Mouse (Mus musculus) MEL (cell line): ENCODE data around the gene Slamf7. TPM values are rescaled to one million over a fixed set of nuclear protein-coding genes. Genes with fewer than 3 reads are reported as not detected.

Experiments
- DNase-seq: peaks from one replicate; pipeline ENCODE4 v3.0.0; 2011; ENCODE audit warnings: low read depth, low spot score
- H3K27ac ChIP-seq: 2 replicates; pipeline ENCODE4 v1.5.1; 2012; ENCODE audit warnings: low read depth, mild to moderate bottlenecking, control low read depth, low read length, moderate library complexity; ENCODE audit not compliant: control insufficient read depth
- H3K27me3 ChIP-seq, 2 experiments: fragments of 150-350 bp in 1 of 2; sonication (generic) in 1 of 2; 2 replicates each; pipeline ENCODE4 v1.6.1; 2012; ENCODE audit warnings: low read length in 2 of 2, mild to moderate bottlenecking in 2 of 2, improper control_type of control experiment in 1 of 2, moderate library complexity in 1 of 2; ENCODE audit not compliant: insufficient read depth in 2 of 2, control insufficient read depth in 1 of 2
- H3K36me3 ChIP-seq, 2 experiments: 2 replicates each; pipeline ENCODE4 v1.6.1; 2012 to 2014; ENCODE audit warnings: low read length in 2 of 2, improper control_type of control experiment in 1 of 2, inconsistent platforms in 1 of 2, mild to moderate bottlenecking in 1 of 2; ENCODE audit not compliant: insufficient read depth in 2 of 2, control insufficient read depth in 1 of 2
- H3K4me1 ChIP-seq, 2 experiments: fragments of 150-350 bp in 1 of 2; sonication (generic) in 1 of 2; 2 replicates each; pipeline ENCODE4 v1.6.1; 2012; ENCODE audit warnings: low read length in 2 of 2, improper control_type of control experiment in 1 of 2, mild to moderate bottlenecking in 1 of 2; ENCODE audit not compliant: insufficient read depth in 2 of 2, control insufficient read depth in 1 of 2
- H3K4me3 ChIP-seq, 2 experiments: fragments of 150-350 bp in 1 of 2; sonication (generic) in 1 of 2; 2 replicates each; pipeline ENCODE4 v1.5.1; 2012; ENCODE audit warnings: low read depth in 2 of 2, low read length in 2 of 2, mild to moderate bottlenecking in 2 of 2, moderate library complexity in 2 of 2, control low read depth in 1 of 2, improper control_type of control experiment in 1 of 2; ENCODE audit not compliant: control insufficient read depth in 1 of 2, insufficient read depth in 1 of 2
- H3K79me2 ChIP-seq: 2 replicates; pipeline ENCODE4 v1.6.1; 2012; ENCODE audit warnings: mild to moderate bottlenecking, low read length, moderate library complexity; ENCODE audit not compliant: control insufficient read depth, poor library complexity, insufficient read depth
- H3K9ac ChIP-seq: 2 replicates; pipeline ENCODE4 v1.6.1; 2012; ENCODE audit warnings: low read depth, mild to moderate bottlenecking, control low read depth, low read length, moderate library complexity; ENCODE audit not compliant: control insufficient read depth, poor library complexity, severe bottlenecking
- H3K9me3 ChIP-seq: fragments of 150-350 bp; sonication (generic); replicated peaks from 2 replicates; pipeline ENCODE4 v1.6.1; 2012; ENCODE audit warnings: mild to moderate bottlenecking, low read length, improper control_type of control experiment, moderate library complexity; ENCODE audit not compliant: insufficient read depth
- BHLHE40 ChIP-seq: IDR thresholded peaks from 2 replicates; pipeline ENCODE4 v1.6.1; 2012; ENCODE audit warnings: low read depth, mild to moderate bottlenecking, inconsistent platforms, low read length, improper control_type of control experiment, borderline replicate concordance
- CHD1 ChIP-seq: IDR thresholded peaks from 2 replicates; pipeline ENCODE4 v1.6.1; 2012; ENCODE audit warnings: low read depth, mild to moderate bottlenecking, inconsistent platforms, low read length, improper control_type of control experiment
- CTCF ChIP-seq, 3 experiments: IDR thresholded peaks in 2 of 3; conservative IDR thresholded peaks in 1 of 3; 2 replicates each; pipeline ENCODE4 v1.5.1; 2011 to 2012; ENCODE audit warnings: low read length in 3 of 3, low read depth in 2 of 3, mild to moderate bottlenecking in 2 of 3, improper control_type of control experiment in 1 of 3, inconsistent platforms in 1 of 3, mixed read lengths in 1 of 3, moderate library complexity in 1 of 3; ENCODE audit not compliant: control insufficient read depth in 1 of 3, insufficient read depth in 1 of 3, poor library complexity in 1 of 3, severe bottlenecking in 1 of 3
- E2F4 ChIP-seq: IDR thresholded peaks from 2 replicates; pipeline ENCODE4 v1.6.1; 2011; ENCODE audit warnings: low read depth, low read length, improper control_type of control experiment, borderline replicate concordance
- ELF1 ChIP-seq: IDR thresholded peaks from 2 replicates; pipeline ENCODE4 v1.6.1; 2014; ENCODE audit warnings: low read depth, mild to moderate bottlenecking, inconsistent platforms, low read length, improper control_type of control experiment, moderate library complexity
- EP300 ChIP-seq, 2 experiments: IDR thresholded peaks; 2 replicates each; pipeline ENCODE4 v1.6.1; 2011; ENCODE audit warnings: improper control_type of control experiment in 2 of 2, low read length in 2 of 2, low read depth in 1 of 2, mild to moderate bottlenecking in 1 of 2
- ETS1 ChIP-seq: IDR thresholded peaks from 2 replicates; pipeline ENCODE4 v1.6.1; 2012; ENCODE audit warnings: low read depth, mild to moderate bottlenecking, inconsistent platforms, low read length, improper control_type of control experiment, moderate library complexity
- GABPA ChIP-seq: IDR thresholded peaks from 2 replicates; pipeline ENCODE4 v1.6.1; 2012; ENCODE audit warnings: low read depth, mild to moderate bottlenecking, inconsistent platforms, low read length, improper control_type of control experiment, moderate library complexity
- GATA1 ChIP-seq: IDR thresholded peaks from 2 replicates; pipeline ENCODE4 v1.6.1; 2011; ENCODE audit warnings: low read depth, low read length, improper control_type of control experiment
- HCFC1 ChIP-seq: IDR thresholded peaks from 2 replicates; pipeline ENCODE4 v1.6.1; 2012; ENCODE audit warnings: low read depth, mild to moderate bottlenecking, inconsistent platforms, low read length, improper control_type of control experiment, moderate library complexity
- JUND ChIP-seq: IDR thresholded peaks from 2 replicates; pipeline ENCODE4 v1.6.1; 2011; ENCODE audit warnings: low read depth, mild to moderate bottlenecking, improper control_type of control experiment, low read length
- KAT2A ChIP-seq: conservative IDR thresholded peaks from 2 replicates; pipeline ENCODE4 v1.6.1; 2012; ENCODE audit warnings: low read depth, low read length, improper control_type of control experiment, inconsistent platforms
- MAFK ChIP-seq: IDR thresholded peaks from 2 replicates; pipeline ENCODE4 v1.6.1; 2011; ENCODE audit warnings: low read depth, mild to moderate bottlenecking, low read length, improper control_type of control experiment, borderline replicate concordance
- MAX ChIP-seq: IDR thresholded peaks from 2 replicates; pipeline ENCODE4 v1.6.1; 2011; ENCODE audit warnings: low read length, improper control_type of control experiment
- MAZ ChIP-seq: IDR thresholded peaks from 2 replicates; pipeline ENCODE4 v1.6.1; 2012; ENCODE audit warnings: low read depth, mild to moderate bottlenecking, inconsistent platforms, low read length, improper control_type of control experiment
- MEF2A ChIP-seq: IDR thresholded peaks from 2 replicates; pipeline ENCODE4 v1.6.1; 2014; ENCODE audit warnings: low read depth, mild to moderate bottlenecking, inconsistent platforms, low read length, improper control_type of control experiment; ENCODE audit not compliant: poor library complexity, insufficient replicate concordance, severe bottlenecking; ENCODE audit errors: extremely low read depth
- MXI1 ChIP-seq: IDR thresholded peaks from 2 replicates; pipeline ENCODE4 v1.6.1; 2011; ENCODE audit warnings: mild to moderate bottlenecking, low read depth, low read length, improper control_type of control experiment
- MYB ChIP-seq: IDR thresholded peaks from 2 replicates; pipeline ENCODE4 v1.6.1; 2011; ENCODE audit warnings: mild to moderate bottlenecking, low read depth, low read length, improper control_type of control experiment
- MYC ChIP-seq: IDR thresholded peaks from 2 replicates; pipeline ENCODE4 v1.6.1; 2011; ENCODE audit warnings: low read depth, mild to moderate bottlenecking, low read length, improper control_type of control experiment, moderate library complexity
- NELFE ChIP-seq: IDR thresholded peaks from 2 replicates; pipeline ENCODE4 v1.6.1; 2011; ENCODE audit warnings: low read depth, low read length, improper control_type of control experiment
- NRF1 ChIP-seq: IDR thresholded peaks from 2 replicates; pipeline ENCODE4 v1.6.1; 2014; ENCODE audit warnings: low read depth, mild to moderate bottlenecking, inconsistent platforms, low read length, improper control_type of control experiment, moderate library complexity; ENCODE audit not compliant: poor library complexity, insufficient read depth, severe bottlenecking
- POLR2A ChIP-seq, 2 experiments: IDR thresholded peaks; 2 replicates each; pipeline ENCODE4 v1.6.1; 2011 to 2012; ENCODE audit warnings: low read length in 2 of 2, mild to moderate bottlenecking in 2 of 2, control low read depth in 1 of 2, improper control_type of control experiment in 1 of 2, low read depth in 1 of 2, moderate library complexity in 1 of 2; ENCODE audit not compliant: control insufficient read depth in 1 of 2, insufficient read depth in 1 of 2, poor library complexity in 1 of 2
- POLR2AphosphoS2 ChIP-seq: IDR thresholded peaks from 2 replicates; pipeline ENCODE4 v1.6.1; 2011; ENCODE audit warnings: low read length, improper control_type of control experiment
- POLR2AphosphoS5 ChIP-seq: IDR thresholded peaks from 2 replicates; pipeline ENCODE4 v1.6.1; 2012; ENCODE audit warnings: low read depth, borderline replicate concordance, mild to moderate bottlenecking, inconsistent platforms, low read length, moderate library complexity, mixed read lengths
- RAD21 ChIP-seq: IDR thresholded peaks from 2 replicates; pipeline ENCODE4 v1.6.1; 2011; ENCODE audit warnings: mild to moderate bottlenecking, low read depth, low read length, improper control_type of control experiment
- SIN3A ChIP-seq: IDR thresholded peaks from 2 replicates; pipeline ENCODE4 v1.6.1; 2012; ENCODE audit warnings: low read length, improper control_type of control experiment, inconsistent platforms
- SMC3 ChIP-seq: IDR thresholded peaks from 2 replicates; pipeline ENCODE4 v1.6.1; 2011; ENCODE audit warnings: low read depth, low read length, improper control_type of control experiment
- TBP ChIP-seq: IDR thresholded peaks from 2 replicates; pipeline ENCODE4 v1.8.0; 2011; ENCODE audit warnings: low read depth, low read length, improper control_type of control experiment
- TCF12 ChIP-seq: IDR thresholded peaks from 2 replicates; pipeline ENCODE4 v1.6.1; 2014; ENCODE audit warnings: low read depth, mild to moderate bottlenecking, inconsistent platforms, low read length, improper control_type of control experiment, moderate library complexity
- UBTF ChIP-seq: IDR thresholded peaks from 2 replicates; pipeline ENCODE4 v1.6.1; 2012; ENCODE audit warnings: low read depth, mild to moderate bottlenecking, inconsistent platforms, low read length, improper control_type of control experiment, moderate library complexity, borderline replicate concordance; ENCODE audit not compliant: insufficient read depth
- USF2 ChIP-seq, 2 experiments: IDR thresholded peaks; 2 replicates each; pipeline ENCODE4 v1.6.1; 2011 to 2012; ENCODE audit warnings: improper control_type of control experiment in 2 of 2, low read length in 2 of 2, borderline replicate concordance in 1 of 2, inconsistent platforms in 1 of 2, low read depth in 1 of 2, mild to moderate bottlenecking in 1 of 2; ENCODE audit not compliant: insufficient read depth in 1 of 2
- ZC3H11A ChIP-seq: IDR thresholded peaks from 2 replicates; pipeline ENCODE4 v1.6.1; 2012; ENCODE audit warnings: low read depth, mild to moderate bottlenecking, inconsistent platforms, low read length, improper control_type of control experiment
- ZKSCAN1 ChIP-seq: IDR thresholded peaks from 2 replicates; pipeline ENCODE4 v1.6.1; 2012; ENCODE audit warnings: low read depth, mild to moderate bottlenecking, inconsistent platforms, low read length, improper control_type of control experiment, moderate library complexity
- ZNF384 ChIP-seq: IDR thresholded peaks from 2 replicates; pipeline ENCODE4 v1.6.1; 2012; ENCODE audit warnings: low read depth, mild to moderate bottlenecking, inconsistent platforms, low read length, improper control_type of control experiment
- polyA plus RNA-seq, 2 experiments: library from polyadenylated mRNA; stranded (reverse) in 1 of 2; unstranded in 1 of 2; fragments of >175 nt in 1 of 2; fragments of >200 nt in 1 of 2; gene quantifications; 2 replicates each; pipeline versions ENCODE4 v1.2.1 to v1.2.4; 2012; ENCODE audit warnings: low replicate concordance in 2 of 2, low read depth in 1 of 2; ENCODE audit not compliant: insufficient read length in 2 of 2, insufficient read depth in 1 of 2, missing spikeins in 1 of 2
- total RNA-seq: library from RNA; depleted of rRNA; stranded (reverse); fragments of 300-350 nt; gene quantifications from 2 replicates; pipeline ENCODE4 v1.2.3, GENCODE M21; 2012

Gene Slamf7
- total and polyA plus RNA-seq, 3 experiments, result not detected

GRCm38 (mm10) chr1:171687320-171687719, 34.5 kb upstream of the Slamf7 start (continued):
- TF ChIP-seq SMC3, result no peak
- no peak; the same call in 1 of the 2 replicates for TF ChIP-seq MAX
- 0 out of 2 replicates have a peak, but pooled peaks have one; percentile 38 for TF ChIP-seq ZNF384
- no peak for TF ChIP-seq USF2 (IDR thresholded peaks at IDR 0.05; ENCODE audit: borderline replicate concordance in 1 of 2, insufficient read depth in 1 of 2, low read depth in 1 of 2, low read length in 2 of 2)
- no peak for TF ChIP-seq HCFC1
- TF ChIP-seq POLR2AphosphoS5, result no peak
- TF ChIP-seq MEF2A, result no peak

- H3K79me2 ChIP-seq, result peaks cover 35% of the 10 kb centered on the region
- peak overlapping the region; percentile 54 for H3K9ac ChIP-seq
- DNase-seq, result peak; percentile 63
- peak overlapping the region; percentile 82 for H3K27ac ChIP-seq
- H3K4me1 ChIP-seq, result peaks cover 20 to 37% of the 10 kb centered on the region in 2 experiments
- peak overlapping the region; percentile 15 to 19; a peak in 2 of 4 replicates for H3K4me3 ChIP-seq
- no peaks in the 10 kb centered on the region for H3K27me3 ChIP-seq
- H3K36me3 ChIP-seq, result peaks cover 0 to 53% of the 10 kb centered on the region in 2 experiments; a peak in 3 of 4 replicates
- H3K9me3 ChIP-seq, result no peaks in the 10 kb centered on the region
- TF ChIP-seq MAX (no peak), USF2 (IDR thresholded peaks at IDR 0.05; ENCODE audit: borderline replicate concordance in 1 of 2, insufficient read depth in 1 of 2, low read depth in 1 of 2, low read length in 2 of 2) (no peak), UBTF (no peak), NRF1 (no peak), ZKSCAN1 (no peak), ETS1 (peak; percentile 50; the same call in 1 of the 2 replicates), MAFK (no peak), HCFC1 (no peak), CTCF (IDR thresholded peaks at IDR 0.05 in 2 of 3, conservative IDR thresholded peaks at IDR 0.05 in 1 of 3; ENCODE audit: control insufficient read depth in 1 of 3, insufficient read depth in 1 of 3, low read depth in 2 of 3, low read length in 3 of 3, poor library complexity in 1 of 3, severe bottlenecking in 1 of 3) (no peak), ELF1 (no peak), POLR2A (IDR thresholded peaks at IDR 0.05; ENCODE audit: control insufficient read depth in 1 of 2, insufficient read depth in 1 of 2, low read depth in 1 of 2, low read length in 2 of 2, poor library complexity in 1 of 2) (no peak), GABPA (no peak), TCF12 (peak; percentile 46; the same call in 1 of the 2 replicates), MXI1 (peak; percentile 58; the same call in 1 of the 2 replicates), GATA1 (peak; percentile 61), NELFE (no peak), SMC3 (no peak), SIN3A (peak; percentile 47), RAD21 (no peak), MYB (0 out of 2 replicates have a peak, but pooled peaks have one; percentile 6), CHD1 (no peak), TBP (no peak), ZNF384 (peak; percentile 72), JUND (peak; percentile 16; the same call in 1 of the 2 replicates), POLR2AphosphoS2 (no peak), MYC (0 out of 2 replicates have a peak, but pooled peaks have one; percentile 51), KAT2A (no peak), EP300 (IDR thresholded peaks at IDR 0.05; ENCODE audit: low read depth in 1 of 2, low read length in 2 of 2) (peak; percentile 49 to 58; a peak in 3 of 4 replicates), ZC3H11A (no peak), E2F4 (no peak), MAZ (no peak), BHLHE40 (peak; percentile 25; the same call in 1 of the 2 replicates)
Measured at GRCm38 (mm10) chr1:171684923-171685322, 32.1 kb upstream of the Slamf7 start.
